ENCODE assay signal across 9 mouse cellular contexts in genomic region chr7:45555787-45556186, GRCm38 (mm10). TPM values are rescaled to one million over a fixed set of nuclear protein-coding genes. Genes with fewer than 3 reads are reported as not detected.
DNase-seq lines count a peak whose midpoint lies in the region; ATAC-seq and TF ChIP-seq lines count a peak whose summit lies in the region.
"Had no signal": no experiment of that assay in that cellular context is flagged by ENCODE, and none has a peak within 500 bp of the region (broad histone marks: within the 10 kb centered on the region; RNA-seq: fewer than 3 reads in every experiment).

No protein-coding gene starts in this region.

- peak; percentile 81 for TF ChIP-seq CTCF in heart, postnatal 0 days (IDR thresholded peaks at IDR 0.05; ENCODE audit: low read depth)

- no peaks in the 10 kb centered on the region for H3K36me3 ChIP-seq in forebrain, embryonic 10.5 days (replicated peaks)
- no peaks in the 10 kb centered on the region for H3K36me3 ChIP-seq in forebrain, embryonic 16.5 days (ENCODE audit: control insufficient read depth, insufficient read depth)
- no peaks in the 10 kb centered on the region for H3K36me3 ChIP-seq in heart, postnatal 0 days (replicated peaks; ENCODE audit: control insufficient read depth, insufficient read depth, low read length)
- H3K36me3 ChIP-seq: limb, embryonic 13.5 days had no signal

- no peak overlapping the region for H3K9ac ChIP-seq in forebrain, embryonic 16.5 days (replicated peaks; ENCODE audit: low read depth, low read length)
- no peak overlapping the region for H3K9ac ChIP-seq in heart, postnatal 0 days (replicated peaks; ENCODE audit: low read depth, low read length)
- H3K9ac ChIP-seq: limb, embryonic 13.5 days had no signal

- H3K27ac ChIP-seq in forebrain, embryonic 10.5 days = peak overlapping the region; percentile 40; the same call in 1 of the 2 replicates
- H3K27ac ChIP-seq in forebrain, embryonic 16.5 days (ENCODE audit: low read length) = no peak overlapping the region
- no peak overlapping the region for H3K27ac ChIP-seq in heart, postnatal 0 days (ENCODE audit: low read depth)
- H3K27ac ChIP-seq: limb, embryonic 13.5 days had no signal

- peak; percentile 77 for DNase-seq in forebrain, embryonic 10.5 days (ENCODE audit: extremely low spot score, low spot score)
- peak; percentile 85 for DNase-seq in adrenal gland, adult 2 months
- DNase-seq in embryo, embryonic 11.5 days (ENCODE audit: low read depth, low spot score) = peak; percentile 55
- DNase-seq in heart, postnatal 0 days (ENCODE audit: low spot score) = peak; percentile 74
- peak; percentile 64 to 79 for DNase-seq in layer of hippocampus, adult 8-10 months (ENCODE audit: low spot score in 2 of 2)
- peak; percentile 91 for DNase-seq in lung, postnatal 36 days
- peak; percentile 64 to 83 for DNase-seq in spleen, adult 18-20 months

- no peak for ATAC-seq in forebrain, embryonic 16.5 days
- peak; percentile 68; the same call in 1 of the 2 replicates for ATAC-seq in heart, postnatal 0 days (ENCODE audit: insufficient read depth, low read depth)

- H3K4me1 ChIP-seq in forebrain, embryonic 10.5 days = peaks cover 10% of the 10 kb centered on the region
- H3K4me1 ChIP-seq in forebrain, embryonic 16.5 days (replicated peaks; ENCODE audit: control insufficient read depth, insufficient read depth, low read length) = no peaks in the 10 kb centered on the region
- no peaks in the 10 kb centered on the region for H3K4me1 ChIP-seq in heart, postnatal 0 days (ENCODE audit: control insufficient read depth, insufficient read depth)

- no peaks in the 10 kb centered on the region for H3K27me3 ChIP-seq in forebrain, embryonic 10.5 days (ENCODE audit: poor library complexity, severe bottlenecking)
- no peaks in the 10 kb centered on the region for H3K27me3 ChIP-seq in forebrain, embryonic 16.5 days (replicated peaks; ENCODE audit: control insufficient read depth, insufficient read depth, low read length)
- no peaks in the 10 kb centered on the region for H3K27me3 ChIP-seq in heart, postnatal 0 days (ENCODE audit: control insufficient read depth, insufficient read depth, low read length)
- H3K27me3 ChIP-seq: limb, embryonic 13.5 days had no signal

- no peak overlapping the region for H3K4me2 ChIP-seq in forebrain, embryonic 16.5 days (ENCODE audit: low read length)
- no peak overlapping the region for H3K4me2 ChIP-seq in heart, postnatal 0 days (ENCODE audit: low read depth, low read length)
- H3K4me2 ChIP-seq: limb, embryonic 13.5 days had no signal

- no peaks in the 10 kb centered on the region for H3K9me3 ChIP-seq in forebrain, embryonic 10.5 days
- no peaks in the 10 kb centered on the region for H3K9me3 ChIP-seq in forebrain, embryonic 16.5 days (ENCODE audit: control insufficient read depth, low read length)
- no peaks in the 10 kb centered on the region for H3K9me3 ChIP-seq in heart, postnatal 0 days (replicated peaks; ENCODE audit: control insufficient read depth, low read length)
- H3K9me3 ChIP-seq: limb, embryonic 13.5 days had no signal

- 27% methylated on average over 8 of the region's 8 CpGs for WGBS in forebrain, embryonic 10.5 days
- 29% methylated on average over 8 of the region's 8 CpGs for WGBS in forebrain, embryonic 16.5 days
- 20% methylated on average over 8 of the region's 8 CpGs for WGBS in heart, postnatal 0 days

- no peak overlapping the region for H3K4me3 ChIP-seq in forebrain, embryonic 10.5 days
- no peak overlapping the region for H3K4me3 ChIP-seq in forebrain, embryonic 16.5 days (replicated peaks; ENCODE audit: low read length)
- no peak overlapping the region for H3K4me3 ChIP-seq in heart, postnatal 0 days (ENCODE audit: low read depth, low read length)
- H3K4me3 ChIP-seq: limb, embryonic 13.5 days had no signal

- TF ChIP-seq EP300 in heart, postnatal 0 days (IDR thresholded peaks at IDR 0.05; ENCODE audit: low read depth) = no peak

RNA-seq across cellular contexts. Expression of gene Hsd17b14, which starts 1.1 kb away (rescaled TPM):
- polyA plus RNA-seq in forebrain, embryonic 10.5 days (2016; fragmentation: Nextera tagmentation; extraction: Ambion mirVana) = 0.39 and 0.63 TPM in 2 replicates
- not detected in 2 replicates for polyA plus RNA-seq in forebrain, embryonic 16.5 days (2015; fragmentation: Nextera tagmentation; extraction: Ambion mirVana)
- 1 to 10 TPM; 2.3 TPM for total RNA-seq in adrenal gland, adult 2 months (2021)
- 1.5 and 2.3 TPM in 2 replicates for polyA plus RNA-seq in adrenal gland, adult 2 months (2012; rRNA removed)
- not detected in 2 replicates for total RNA-seq in heart, postnatal 0 days (2014; rRNA removed; ENCODE audit: low replicate concordance)
- 0.11 and 0.34 TPM in 2 replicates for polyA plus RNA-seq in heart, postnatal 0 days (2015; fragmentation: Nextera tagmentation; extraction: Ambion mirVana)
- total RNA-seq in layer of hippocampus, adult 8-10 months (2022) = not detected

RNA-seq across cellular contexts. Expression of gene Bcat2, which starts 14.2 kb away (rescaled TPM):
- 38.2 and 39.1 TPM in 2 replicates for polyA plus RNA-seq in forebrain, embryonic 10.5 days (2016; fragmentation: Nextera tagmentation; extraction: Ambion mirVana)
- polyA plus RNA-seq in forebrain, embryonic 16.5 days (2015; fragmentation: Nextera tagmentation; extraction: Ambion mirVana) = 24.2 and 24.5 TPM in 2 replicates
- 100 to 1,000 TPM; 213 to 292 TPM for total RNA-seq in adrenal gland, adult 2 months (2021)
- 166 and 170 TPM in 2 replicates for polyA plus RNA-seq in adrenal gland, adult 2 months (2012; rRNA removed)
- 70.6 and 97.2 TPM in 2 replicates for total RNA-seq in heart, postnatal 0 days (2014; rRNA removed; ENCODE audit: low replicate concordance)
- polyA plus RNA-seq in heart, postnatal 0 days (2015; fragmentation: Nextera tagmentation; extraction: Ambion mirVana) = 73.7 and 74.8 TPM in 2 replicates
- total RNA-seq in layer of hippocampus, adult 8-10 months (2022) = 10 to 100 TPM; 23.2 to 33.0 (median 29.9) TPM

RNA-seq across cellular contexts. Expression of gene Plekha4, which starts 29.7 kb away (rescaled TPM):
- 1.1 and 1.2 TPM in 2 replicates for polyA plus RNA-seq in forebrain, embryonic 10.5 days (2016; fragmentation: Nextera tagmentation; extraction: Ambion mirVana)
- polyA plus RNA-seq in forebrain, embryonic 16.5 days (2015; fragmentation: Nextera tagmentation; extraction: Ambion mirVana) = 0.57 and 0.81 TPM in 2 replicates
- total RNA-seq in adrenal gland, adult 2 months (2021) = 1 to 10 TPM; 3.0 to 5.9 TPM
- 9.8 and 15.6 TPM in 2 replicates for polyA plus RNA-seq in adrenal gland, adult 2 months (2012; rRNA removed)
- 1.3 and 3.4 TPM in 2 replicates for total RNA-seq in heart, postnatal 0 days (2014; rRNA removed; ENCODE audit: low replicate concordance)
- polyA plus RNA-seq in heart, postnatal 0 days (2015; fragmentation: Nextera tagmentation; extraction: Ambion mirVana) = 0.78 and 1.2 TPM in 2 replicates
- 1 to 10 TPM in 3 of 4 experiments, under 1 TPM in 1; 0.80 to 1.9 (median 1.5) TPM for total RNA-seq in layer of hippocampus, adult 8-10 months (2022)

RNA-seq across cellular contexts. Expression of gene Ppp1r15a, which starts 29.7 kb away (rescaled TPM):
- 16.4 and 17.7 TPM in 2 replicates for polyA plus RNA-seq in forebrain, embryonic 10.5 days (2016; fragmentation: Nextera tagmentation; extraction: Ambion mirVana)
- 14.4 and 16.4 TPM in 2 replicates for polyA plus RNA-seq in forebrain, embryonic 16.5 days (2015; fragmentation: Nextera tagmentation; extraction: Ambion mirVana)
- total RNA-seq in adrenal gland, adult 2 months (2021) = 10 to 100 TPM; 49.0 to 57.8 TPM
- 49.5 and 49.7 TPM in 2 replicates for polyA plus RNA-seq in adrenal gland, adult 2 months (2012; rRNA removed)
- 10.6 and 28.8 TPM in 2 replicates for total RNA-seq in heart, postnatal 0 days (2014; rRNA removed; ENCODE audit: low replicate concordance)
- polyA plus RNA-seq in heart, postnatal 0 days (2015; fragmentation: Nextera tagmentation; extraction: Ambion mirVana) = 19.2 and 22.8 TPM in 2 replicates
- total RNA-seq in layer of hippocampus, adult 8-10 months (2022) = 10 to 100 TPM; 15.2 to 24.6 (median 19.0) TPM

RNA-seq across cellular contexts. Expression of gene Nucb1, which starts 45.6 kb away (rescaled TPM):
- 99.3 and 106 TPM in 2 replicates for polyA plus RNA-seq in forebrain, embryonic 10.5 days (2016; fragmentation: Nextera tagmentation; extraction: Ambion mirVana)
- 106 and 107 TPM in 2 replicates for polyA plus RNA-seq in forebrain, embryonic 16.5 days (2015; fragmentation: Nextera tagmentation; extraction: Ambion mirVana)
- 100 to 1,000 TPM; 280 to 286 TPM for total RNA-seq in adrenal gland, adult 2 months (2021)
- 594 and 643 TPM in 2 replicates for polyA plus RNA-seq in adrenal gland, adult 2 months (2012; rRNA removed)
- total RNA-seq in heart, postnatal 0 days (2014; rRNA removed; ENCODE audit: low replicate concordance) = 78.4 and 107 TPM in 2 replicates
- 108 and 110 TPM in 2 replicates for polyA plus RNA-seq in heart, postnatal 0 days (2015; fragmentation: Nextera tagmentation; extraction: Ambion mirVana)
- total RNA-seq in layer of hippocampus, adult 8-10 months (2022) = 100 to 1,000 TPM; 101 to 135 (median 117) TPM
